Mouse (Mus musculus) gonadal fat pad, adult 2 months (tissue): ENCODE data around the gene Cenpv. TPM values are rescaled to one million over a fixed set of nuclear protein-coding genes. Genes with fewer than 3 reads are reported as not detected.

Source experiments
- DNase-seq: peaks from one replicate; pipeline ENCODE4 v3.0.0-alpha.2; 2012; ENCODE audit warnings: low read depth
- polyA plus RNA-seq: library from polyadenylated mRNA; depleted of rRNA; stranded (reverse); fragments of >200 nt; gene quantifications from 2 replicates; pipeline ENCODE4 v1.2.3, GENCODE M21; 2012; rRNA removed

Gene Cenpv
- 24.3 and 25.0 TPM in 2 replicates for polyA plus RNA-seq

DNA sequence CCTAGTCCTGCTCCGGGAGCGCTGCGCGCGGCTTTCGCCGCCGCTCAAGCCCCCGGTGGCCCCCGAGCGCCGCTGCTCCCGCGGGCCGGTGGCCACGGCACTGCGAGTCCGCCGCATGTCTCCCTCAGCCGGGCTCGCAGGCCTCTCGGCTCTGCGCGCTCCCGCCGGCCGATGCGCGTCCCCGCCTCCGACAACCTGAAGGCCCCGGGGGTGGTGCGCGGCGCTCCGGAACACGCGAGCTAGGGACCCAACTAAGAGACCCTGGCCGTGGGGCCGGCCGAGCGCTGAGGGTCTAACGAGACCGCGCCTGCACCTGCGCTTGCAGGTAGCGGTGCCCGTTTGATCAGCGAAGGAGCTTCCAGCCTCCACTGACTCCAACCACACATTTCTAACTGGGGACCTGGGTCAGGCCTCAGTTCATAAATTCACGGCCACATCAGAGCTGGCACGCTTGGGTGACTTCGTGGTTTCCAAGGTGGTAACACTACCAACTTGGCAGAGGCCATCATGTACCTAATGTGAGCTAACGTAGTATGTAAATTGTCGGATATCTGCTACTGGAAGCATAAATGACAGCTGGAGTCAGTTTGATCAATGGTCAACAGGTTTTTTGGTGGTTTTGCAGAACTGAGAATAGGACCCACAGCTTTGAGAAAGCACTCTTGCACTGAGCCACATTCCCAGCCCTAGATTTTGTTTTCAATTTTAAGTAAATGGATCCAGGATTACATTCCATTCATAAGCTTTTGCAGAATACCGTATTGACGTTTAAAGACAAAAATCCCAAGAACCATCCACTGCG, at the start of gene Cenpv:
Gene Cenpv (minus strand): TSS at position 173 of the 802 bp plus-strand sequence.
- no peak for DNase-seq

DNA sequence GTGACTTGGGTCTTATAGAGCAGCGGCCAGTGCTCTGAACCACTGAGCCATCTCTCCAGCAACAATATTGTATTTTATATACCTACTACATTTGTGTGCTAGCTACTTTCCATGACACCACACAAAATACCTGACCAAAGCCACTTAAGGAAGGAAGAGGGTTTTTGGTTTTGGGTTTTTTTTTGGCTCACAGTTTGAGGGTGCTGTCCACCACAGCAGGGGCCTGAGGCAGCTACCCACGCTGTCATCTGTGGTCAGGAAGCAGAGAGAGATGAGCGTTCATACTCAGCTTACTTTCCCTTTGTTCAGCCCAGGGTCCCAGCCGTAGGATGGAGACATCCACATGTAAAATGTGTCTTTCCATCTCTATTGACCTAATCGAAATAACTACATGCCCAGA, 48.0 kb upstream of the Cenpv start:
- DNase-seq: no peak

DNA sequence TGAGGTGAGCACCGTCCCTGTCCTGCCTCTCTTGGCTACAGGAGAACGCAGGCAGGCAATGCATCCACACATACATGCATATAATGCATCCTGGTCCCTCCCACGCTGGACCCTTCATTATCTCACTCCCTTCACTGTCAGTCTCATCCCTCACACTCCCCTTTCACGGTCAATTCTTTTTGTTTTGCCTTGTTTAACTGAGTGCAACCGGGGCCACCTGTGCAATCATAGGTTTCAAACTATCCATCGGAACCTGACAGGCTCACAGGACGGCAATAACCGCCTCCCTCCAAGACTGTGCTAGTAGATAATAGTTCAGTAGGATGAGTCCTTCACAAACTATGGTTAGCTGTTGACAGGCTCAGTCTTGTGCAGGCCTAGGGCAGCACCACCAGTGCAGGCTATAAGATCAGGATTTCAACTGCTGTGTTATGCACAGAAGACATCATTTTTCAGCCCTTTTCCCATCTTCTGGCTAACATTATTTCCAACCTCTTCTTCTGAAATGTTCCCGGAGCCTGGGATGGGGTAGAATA, 45.7 kb upstream of the Cenpv start:
- DNase-seq: no peak

DNA sequence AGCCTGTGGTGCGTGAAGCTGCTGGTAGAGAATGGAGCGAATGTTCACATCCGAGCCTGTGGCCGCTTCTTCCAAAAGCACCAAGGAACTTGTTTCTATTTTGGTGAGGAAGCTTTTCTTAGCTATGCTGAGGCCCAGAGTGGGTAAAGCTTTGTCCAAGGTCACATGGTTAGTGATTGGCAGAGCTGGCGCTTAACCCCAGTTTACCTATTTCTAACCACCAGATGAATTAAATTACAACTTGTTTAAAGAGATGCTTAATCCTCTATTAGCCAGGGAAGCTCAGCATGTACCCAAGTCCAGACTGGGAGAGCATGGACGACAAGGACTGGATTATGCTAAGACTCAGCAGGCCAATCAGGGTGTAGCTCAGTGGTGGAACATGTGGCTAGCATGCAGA, 44.0 kb upstream of the Cenpv start:
- DNase-seq: no peak

DNA sequence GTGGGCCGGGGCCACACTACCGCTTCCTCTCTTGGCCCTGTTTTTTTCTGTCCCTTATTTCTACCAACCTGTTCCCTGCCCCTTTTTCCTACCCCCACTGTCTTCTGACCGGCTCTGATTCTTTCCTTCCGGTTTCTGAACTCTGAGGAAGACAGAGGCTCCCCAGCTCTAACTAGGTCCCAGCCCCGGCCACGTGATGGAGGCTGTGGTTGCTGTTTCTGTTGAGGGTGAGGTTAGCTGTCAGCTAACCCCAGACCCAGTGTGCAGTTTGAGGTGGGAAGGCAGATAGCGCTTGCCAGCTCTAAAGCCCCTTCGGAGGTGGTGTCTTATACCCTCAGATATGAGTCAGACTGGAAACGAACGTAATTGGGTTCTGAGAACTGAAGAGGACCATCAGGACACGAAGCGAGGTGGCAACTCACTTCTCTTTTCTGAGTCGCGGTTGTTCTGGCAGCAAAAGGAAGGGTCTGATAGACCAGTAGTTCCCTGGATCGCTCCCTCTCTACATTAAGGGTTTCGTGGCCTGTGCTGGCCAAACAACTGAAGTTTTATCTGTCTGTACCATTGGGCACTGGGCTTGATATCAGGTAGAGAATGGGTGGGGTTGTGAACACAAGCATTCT, 37.6 kb upstream of the Cenpv start:
- no peak for DNase-seq

DNA sequence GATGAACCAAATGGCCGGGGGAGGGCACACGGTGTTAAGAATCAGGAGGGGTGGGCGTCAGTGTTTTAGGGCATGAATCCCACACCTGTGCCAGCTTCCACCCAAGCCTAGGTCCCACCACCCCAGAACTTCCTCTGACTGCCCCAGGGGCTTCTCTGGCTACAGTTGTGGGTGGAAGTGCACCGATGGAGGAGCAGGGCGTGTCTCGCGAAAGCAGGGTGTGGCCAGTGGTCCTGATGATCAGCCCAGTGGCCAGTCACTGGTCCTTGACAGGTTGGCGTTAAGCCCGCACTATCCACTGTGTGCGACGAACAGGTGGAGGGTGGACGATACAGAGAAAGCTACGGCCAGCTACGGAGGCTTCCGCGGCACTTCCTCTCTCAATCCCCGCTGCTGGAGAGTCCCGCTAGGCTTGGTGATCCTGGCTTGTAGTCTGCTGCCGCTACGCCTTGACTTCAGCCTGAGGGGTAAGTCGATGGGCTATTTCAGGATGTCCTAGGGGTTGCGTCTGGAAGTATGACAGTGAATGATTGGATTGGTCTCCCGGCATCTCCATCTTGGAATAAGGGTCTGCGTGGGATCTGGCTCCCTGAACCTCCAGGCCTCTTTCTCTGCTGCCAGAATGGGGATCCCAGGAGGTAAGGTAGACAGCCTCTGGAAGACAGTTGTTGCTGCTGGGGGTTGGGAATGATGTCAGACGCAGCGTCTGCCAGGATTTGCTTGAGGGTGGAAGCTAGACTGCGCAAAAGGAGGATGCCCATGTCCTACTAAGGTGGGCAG, 36.8 kb upstream of the Cenpv start:
- no peak for DNase-seq

DNA sequence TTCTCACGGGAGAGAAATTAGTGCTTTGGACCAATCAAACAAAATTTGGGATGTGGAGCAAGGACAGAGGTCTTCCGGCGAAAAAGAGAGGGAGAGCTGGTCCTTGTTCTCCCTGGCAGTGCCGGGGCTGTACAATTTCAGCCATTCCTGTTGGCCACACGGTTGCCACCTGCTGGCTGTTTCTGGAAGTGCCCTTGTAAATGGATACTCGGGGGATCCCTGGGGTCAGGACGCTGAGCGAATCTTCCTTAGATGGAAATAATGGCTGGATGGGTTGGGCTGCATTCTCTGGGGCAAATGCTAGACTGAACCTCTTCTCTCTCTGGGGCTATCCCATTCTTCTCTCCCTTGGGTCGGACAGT, 36.2 kb upstream of the Cenpv start:
- DNase-seq: no peak

DNA sequence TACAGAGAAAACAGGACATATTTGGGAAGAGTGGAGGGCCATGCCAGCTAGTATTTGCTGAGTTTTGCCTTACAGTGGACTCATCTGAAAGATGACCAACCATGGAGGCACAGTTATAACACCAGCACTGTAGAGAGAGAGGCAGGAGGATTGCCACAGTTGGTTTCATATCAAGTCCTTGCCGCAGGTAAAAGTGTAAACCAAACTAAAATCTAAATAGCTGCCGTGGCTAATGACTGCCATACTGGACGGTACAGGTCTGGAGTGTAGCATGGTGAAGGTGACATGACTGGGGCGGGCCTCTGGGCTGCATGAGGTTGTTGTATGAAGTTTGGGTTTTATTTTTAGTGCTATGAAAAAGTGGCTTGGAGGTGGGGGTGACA, 35.6 kb upstream of the Cenpv start:
- no peak for DNase-seq

DNA sequence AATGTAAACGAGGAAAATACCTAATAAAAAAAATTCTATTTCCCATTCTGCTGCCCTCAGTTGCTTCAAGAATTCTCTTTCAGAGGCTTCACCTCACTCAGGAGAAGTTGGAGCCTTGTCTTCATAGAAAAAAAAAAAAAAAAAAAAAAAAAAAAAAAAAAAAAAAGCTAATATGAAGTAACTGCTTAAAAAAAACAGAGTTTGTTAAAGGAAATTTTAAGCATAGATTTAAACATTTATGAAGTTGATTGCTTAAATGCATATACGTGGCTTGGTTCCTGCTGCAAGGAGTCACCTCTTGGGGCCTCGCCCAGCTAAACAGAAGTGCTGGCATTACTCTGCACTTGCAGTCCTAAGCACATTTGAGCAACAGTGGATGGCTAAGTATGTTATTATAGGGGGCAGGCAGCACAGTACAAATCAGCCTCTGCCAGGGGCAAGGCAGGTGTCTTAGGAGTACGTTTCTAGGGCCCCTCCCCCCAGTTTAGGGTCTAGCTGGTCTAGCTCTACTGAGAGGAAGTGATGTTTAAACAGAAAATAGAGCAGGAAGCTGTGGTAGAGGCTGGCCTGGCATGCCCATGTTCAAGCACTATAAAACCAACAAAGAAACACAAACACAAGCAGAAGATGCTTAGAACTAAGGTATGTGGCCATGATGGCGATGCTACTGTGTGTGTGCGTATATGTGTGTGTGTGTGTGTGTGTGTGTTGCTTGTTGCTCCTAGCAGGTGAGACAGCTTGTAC, 35.1 kb upstream of the Cenpv start, which contains the start of gene Trpv2:
Gene Trpv2 (plus strand): TSS at position 528 of the 744 bp plus-strand sequence.
- no peak for DNase-seq

DNA sequence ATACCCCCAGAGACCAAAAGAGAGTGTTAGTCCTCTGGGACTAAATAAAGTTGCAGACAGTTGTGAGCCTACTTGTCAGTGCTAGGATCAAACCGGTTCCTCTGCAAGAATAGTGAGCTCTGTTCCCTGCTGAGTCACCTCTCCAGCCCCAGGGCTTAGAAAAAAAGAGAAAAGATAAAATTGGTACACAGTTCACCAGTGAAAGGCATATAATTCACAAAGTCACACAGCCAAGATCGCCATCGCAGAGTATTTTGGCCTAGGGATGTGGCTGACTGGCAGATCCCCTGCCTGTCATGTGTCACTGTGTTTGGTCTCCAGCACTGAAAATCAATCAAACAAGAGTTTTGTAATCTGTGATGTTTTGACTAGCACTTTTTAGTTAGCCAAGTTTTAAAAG, 29.2 kb upstream of the Cenpv start:
- DNase-seq: peak; percentile 93

DNA sequence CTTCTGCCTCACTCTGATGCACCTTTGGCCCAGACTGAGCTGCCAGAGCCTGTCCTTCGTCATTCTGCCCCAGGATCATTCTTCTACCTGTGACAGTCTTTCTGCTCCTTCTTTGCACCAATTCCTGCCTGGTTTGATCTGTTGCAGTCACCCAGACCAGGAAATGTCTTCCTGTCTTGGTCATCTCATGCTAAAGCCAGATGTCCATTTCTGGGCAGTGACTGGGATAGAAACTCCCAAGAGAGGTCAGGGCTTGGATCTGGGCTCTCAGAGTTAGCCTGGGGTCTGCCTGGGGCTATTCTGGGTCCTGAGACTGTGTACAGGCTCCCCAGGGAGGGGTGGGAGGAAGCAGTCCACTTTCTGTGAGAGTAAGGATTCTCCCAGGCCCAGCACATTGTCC, 27.1 kb upstream of the Cenpv start:
- DNase-seq: no peak

DNA sequence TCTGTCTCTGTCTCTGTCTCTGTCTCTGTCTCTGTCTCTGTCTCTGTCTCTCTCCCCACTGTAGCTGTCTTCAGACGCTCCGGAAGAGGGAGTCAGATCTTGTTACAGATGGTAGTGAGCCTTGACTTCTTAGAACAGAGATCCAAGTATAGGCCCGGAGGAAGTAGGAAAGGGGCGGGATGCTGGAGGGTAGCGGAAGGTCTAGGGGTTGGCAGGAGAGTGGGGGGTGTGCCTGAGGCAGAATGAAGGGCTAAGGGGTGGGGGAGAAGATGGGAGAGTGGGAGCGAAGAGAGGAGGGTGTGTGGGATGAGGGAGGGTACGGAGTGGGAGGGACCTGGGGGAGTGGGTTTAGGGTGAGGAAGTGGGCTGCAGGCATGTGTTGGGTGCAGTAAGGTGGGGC, 26.7 kb upstream of the Cenpv start:
- no peak for DNase-seq

DNA sequence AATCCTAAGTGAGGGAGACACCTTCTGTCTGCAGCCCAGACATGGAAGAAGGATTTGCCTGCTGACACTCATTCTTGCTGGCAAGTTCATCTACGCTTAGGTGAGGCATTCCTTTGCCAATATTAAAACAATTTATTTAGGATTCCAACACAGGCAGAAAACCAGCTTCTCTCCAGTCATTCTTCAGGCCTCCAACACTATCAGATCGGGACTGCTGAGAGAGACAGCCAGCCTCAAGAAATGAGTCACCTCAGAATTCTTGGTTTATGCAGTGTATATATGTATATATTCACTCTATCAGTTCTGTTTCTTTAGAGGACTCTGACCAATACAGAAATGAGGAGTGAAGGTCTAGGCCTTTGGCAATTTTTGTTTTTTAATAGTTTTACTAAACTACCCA, 24.5 kb upstream of the Cenpv start:
- DNase-seq: no peak

DNA sequence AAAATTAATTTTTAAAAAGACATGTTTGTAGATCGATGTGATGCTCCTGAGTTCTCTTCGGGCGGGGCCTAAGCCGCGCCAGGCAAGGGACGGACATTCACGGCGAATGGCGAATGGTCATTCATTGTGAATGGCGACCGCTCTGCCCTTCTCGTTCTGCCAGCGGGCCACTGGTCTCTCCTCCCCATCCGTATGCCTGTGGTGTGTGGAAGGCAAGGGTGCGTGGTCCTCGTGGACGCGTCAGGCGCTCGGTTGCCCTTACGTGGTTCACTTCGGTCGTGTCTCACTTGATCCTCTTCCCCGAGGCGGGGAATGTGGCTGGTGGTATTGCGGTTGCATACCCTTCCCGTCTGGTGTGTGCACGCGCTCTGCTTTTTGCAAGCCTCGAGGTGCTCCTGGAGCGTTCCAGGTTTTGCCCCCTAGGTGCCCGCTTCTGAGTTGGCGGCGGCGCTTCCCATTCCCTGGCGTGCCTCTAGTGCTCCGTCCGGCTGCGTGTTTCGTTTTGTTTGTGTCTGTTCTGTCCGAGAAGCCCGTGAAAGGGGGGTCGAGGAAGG, 21.5 kb upstream of the Cenpv start:
- DNase-seq: no peak

DNA sequence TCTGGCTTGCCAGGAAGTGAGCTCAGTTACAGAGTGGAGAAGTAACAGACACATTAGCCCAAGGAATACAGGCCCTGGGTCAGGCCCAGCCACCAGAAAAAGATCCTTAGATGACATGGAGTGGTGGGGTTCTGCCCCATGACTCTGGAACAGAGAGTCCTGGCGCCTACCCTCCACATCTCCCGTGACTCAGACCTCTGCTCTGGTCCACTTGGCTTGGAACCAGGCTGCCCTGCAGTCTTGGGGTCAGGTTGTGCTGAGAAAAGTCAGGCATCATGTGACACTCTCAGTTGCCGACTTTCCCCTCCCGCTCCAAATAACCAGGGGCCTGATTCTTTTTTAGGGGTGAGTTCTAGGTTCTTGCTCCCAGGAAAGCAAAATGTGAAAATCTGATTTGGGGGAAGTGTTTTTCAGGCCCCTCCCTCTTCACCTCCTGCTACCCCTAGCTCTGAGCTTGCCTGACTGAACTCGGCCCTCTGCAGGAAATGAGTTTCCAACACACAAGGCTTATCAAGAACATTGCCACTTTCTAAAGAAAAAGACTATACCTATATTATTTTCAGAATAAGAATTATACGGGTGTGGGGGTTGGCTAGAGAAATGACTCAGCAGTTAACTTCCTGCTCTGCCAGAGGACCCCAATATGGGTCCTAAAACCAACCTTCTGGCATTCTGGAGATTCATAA, 20.0 kb upstream of the Cenpv start:
- DNase-seq: no peak

DNA sequence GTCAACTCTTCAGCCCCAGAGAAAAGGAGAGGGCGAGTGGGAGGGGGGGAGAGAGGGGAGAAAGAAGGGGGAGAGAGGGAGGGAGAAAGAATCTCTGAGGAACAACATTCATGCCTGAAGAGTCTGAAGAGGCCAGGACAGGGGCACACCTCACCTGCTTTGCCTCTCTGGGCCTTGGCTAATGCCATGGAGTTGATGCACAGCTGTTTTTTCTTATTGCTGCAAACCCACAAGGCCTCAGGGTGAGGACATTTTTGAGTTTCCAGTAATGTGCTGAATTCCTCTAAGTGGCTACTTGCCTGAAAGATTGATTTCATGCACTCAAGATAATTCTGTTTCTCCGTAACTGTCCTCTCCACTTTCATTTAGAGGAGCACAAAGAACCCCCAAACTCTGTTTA, 19.1 kb upstream of the Cenpv start:
- no peak for DNase-seq

DNA sequence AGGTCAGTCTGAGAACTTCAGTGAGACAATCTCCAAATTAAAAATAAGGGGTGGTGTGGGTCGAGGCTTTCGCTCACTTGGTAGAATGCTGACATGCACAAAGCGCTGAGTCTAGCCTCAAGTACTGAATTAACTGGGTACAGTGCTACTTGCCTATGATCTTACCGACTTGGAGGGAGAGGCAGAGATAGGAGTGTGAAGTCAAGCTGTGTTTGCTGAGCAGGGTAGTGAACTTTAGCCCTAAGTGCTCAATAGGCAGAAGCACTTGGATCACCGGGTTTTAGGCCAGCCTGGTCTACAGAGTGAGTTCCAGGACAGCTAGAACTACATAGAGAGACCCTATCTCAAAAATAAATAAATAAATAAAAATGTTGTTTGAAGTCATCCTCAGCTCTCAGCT, 18.1 kb upstream of the Cenpv start:
- DNase-seq: no peak

DNA sequence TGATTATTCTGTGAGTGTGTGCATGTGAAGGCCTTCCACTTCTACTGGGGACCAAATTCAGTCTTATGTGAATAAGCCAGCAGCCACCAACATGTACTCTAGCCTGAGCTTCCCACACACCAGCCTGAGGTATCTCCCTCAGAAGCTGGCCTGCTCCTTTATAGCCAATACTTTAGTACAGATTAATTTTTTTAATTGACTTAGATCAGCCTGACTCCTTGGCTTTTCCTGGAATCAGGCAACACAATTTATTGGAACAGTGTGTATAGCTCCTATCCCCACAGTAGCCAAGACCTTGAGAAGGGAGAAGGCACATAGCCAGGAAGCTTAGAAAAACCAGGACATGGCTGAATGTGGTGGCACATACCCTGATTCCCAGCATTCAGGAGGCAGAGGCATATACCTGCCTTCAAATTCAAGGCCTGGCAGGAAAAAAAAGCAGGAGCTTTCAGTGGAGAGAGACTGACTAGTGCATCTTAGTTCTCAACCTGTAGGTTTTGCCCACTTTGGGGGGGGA, 16.9 kb upstream of the Cenpv start:
- no peak for DNase-seq

DNA sequence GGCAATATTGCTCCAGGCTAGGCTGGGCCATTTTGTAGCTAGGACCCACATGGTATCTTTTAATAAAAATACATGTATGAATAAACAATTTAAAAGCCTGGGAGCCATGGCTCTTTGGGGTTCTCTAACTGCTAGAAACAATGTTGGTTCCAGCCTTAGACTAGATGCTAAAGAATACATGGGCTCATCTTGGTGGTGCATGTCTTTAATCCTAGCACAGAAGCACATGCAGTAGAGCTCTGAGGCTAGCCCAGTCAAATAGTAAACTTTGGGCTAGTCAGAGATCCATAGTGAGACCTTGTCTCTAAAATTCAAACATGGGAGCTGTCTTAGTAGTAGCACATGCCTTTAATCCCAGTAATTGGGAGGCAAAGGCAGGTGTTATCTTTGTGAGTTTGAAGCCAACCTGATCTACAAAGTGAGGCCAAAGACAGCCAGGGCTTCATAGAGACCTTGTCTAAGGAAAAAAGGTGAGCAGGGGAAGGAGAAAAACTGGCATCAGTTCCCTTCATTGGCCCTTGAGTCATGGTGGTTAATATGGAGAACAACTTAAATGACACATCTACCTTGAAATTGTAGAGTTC, 16.0 kb upstream of the Cenpv start:
- DNase-seq: no peak

DNA sequence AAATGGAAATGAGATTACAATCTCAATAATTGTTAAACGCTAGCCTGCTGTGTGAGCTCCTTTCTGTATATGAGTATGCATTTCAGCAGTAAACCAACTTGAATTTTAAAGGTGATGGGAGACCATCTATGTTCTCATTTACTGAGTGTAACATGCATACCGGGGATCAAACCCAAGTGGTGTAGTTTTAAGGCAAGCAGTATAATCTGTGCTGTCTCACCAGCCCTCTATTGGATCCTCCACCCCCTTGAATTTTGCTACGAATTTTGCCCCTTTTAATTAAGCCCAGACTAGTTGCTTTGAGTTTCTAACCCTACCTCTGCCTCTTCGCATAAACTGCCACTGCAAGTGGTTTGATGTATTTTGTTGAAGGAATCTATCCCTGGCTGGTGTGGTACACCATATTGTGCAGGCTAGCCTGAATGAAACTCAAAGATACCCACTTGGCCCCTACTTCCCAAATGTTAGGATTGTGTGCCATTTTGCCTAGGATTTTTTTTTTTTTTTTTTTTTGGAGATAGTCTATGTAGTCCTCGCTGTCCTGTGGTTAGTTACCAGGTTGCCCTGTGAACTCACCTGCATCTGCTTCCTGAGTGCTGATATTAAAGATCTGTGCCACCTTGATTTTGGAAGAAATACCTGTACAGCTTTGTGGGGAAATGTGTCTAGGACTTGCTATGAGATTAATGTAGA, 15.2 kb upstream of the Cenpv start:
- no peak for DNase-seq
